8 mouse cellular contexts compared by ENCODE assay signal in genomic region chr5:139797473-139798167, GRCm38 (mm10). TPM values are rescaled to one million over a fixed set of nuclear protein-coding genes. Genes with fewer than 3 reads are reported as not detected.
A peak's percentile ranks its signal among the peaks of the same experiment; 100 is the strongest.
DNase-seq lines count a peak whose midpoint lies in the region; ATAC-seq and TF ChIP-seq lines count a peak whose summit lies in the region.

No protein-coding gene starts in this region.

- 15% methylated on average over 11 of the region's 11 CpGs for whole genome bisulfite sequencing in hindbrain, embryonic 12.5 days
- 18% methylated on average over 10 of the region's 11 CpGs for WGBS in lung, postnatal 0 days

- H3K4me2 ChIP-seq in hindbrain, embryonic 12.5 days (replicated peaks) = peak overlapping the region; percentile 57
- peak overlapping the region; percentile 56 for H3K4me2 ChIP-seq in lung, postnatal 0 days (replicated peaks; ENCODE audit: low read depth, low read length)

- peaks cover 63% of the 10 kb centered on the region for H3K27me3 ChIP-seq in hindbrain, embryonic 12.5 days
- H3K27me3 ChIP-seq in lung, postnatal 0 days (replicated peaks; ENCODE audit: insufficient read depth, low read length) = no peaks in the 10 kb centered on the region

- peak overlapping the region; percentile 56 for H3K9ac ChIP-seq in hindbrain, embryonic 12.5 days
- H3K9ac ChIP-seq in lung, postnatal 0 days (replicated peaks; ENCODE audit: low read depth) = 0 out of 2 replicates have a peak overlapping the region, but pooled peaks have one; percentile 19

- DNase-seq in Muller cell, postnatal 12 days (ENCODE audit: inconsistent ontology term) = peak; percentile 99
- peak; percentile 97 to 98 for DNase-seq in cerebellum, postnatal 10 days
- DNase-seq in frontal cortex, postnatal 14 days (ENCODE audit: low spot score in 2 of 2) = peak; percentile 74 to 81
- peak; percentile 86 to 92 for DNase-seq in layer of hippocampus, postnatal 14 days (ENCODE audit: low spot score in 2 of 2)
- peak; percentile 93 for DNase-seq in lung, postnatal 0 days (ENCODE audit: low spot score)
- DNase-seq in retina, postnatal 7 days (ENCODE audit: low read depth, low spot score) = peak; percentile 77
- DNase-seq in natural killer cell, adult 2 months (ENCODE audit: low spot score in 2 of 2) = no peak

- TF ChIP-seq EP300 in lung, postnatal 0 days (IDR thresholded peaks at IDR 0.05) = peak; percentile 88

- H3K27ac ChIP-seq in hindbrain, embryonic 12.5 days = peak overlapping the region; percentile 95
- H3K27ac ChIP-seq in lung, postnatal 0 days (ENCODE audit: low read length) = peak overlapping the region; percentile 94

- H3K4me1 ChIP-seq in hindbrain, embryonic 12.5 days = peaks cover 55% of the 10 kb centered on the region
- H3K4me1 ChIP-seq in lung, postnatal 0 days (ENCODE audit: insufficient read depth, low read depth, low read length) = peaks cover 44% of the 10 kb centered on the region

- peaks cover 24% of the 10 kb centered on the region for H3K36me3 ChIP-seq in hindbrain, embryonic 12.5 days
- peaks cover 22% of the 10 kb centered on the region; the same call in 1 of the 2 replicates for H3K36me3 ChIP-seq in lung, postnatal 0 days (ENCODE audit: insufficient read depth, low read length)

- no peak for TF ChIP-seq CTCF in lung, postnatal 0 days (IDR thresholded peaks at IDR 0.05)

- peak overlapping the region; percentile 28 for H3K4me3 ChIP-seq in hindbrain, embryonic 12.5 days
- H3K4me3 ChIP-seq in lung, postnatal 0 days (ENCODE audit: low read depth, low read length) = peak overlapping the region; percentile 15; the same call in 1 of the 2 replicates

- peak; percentile 92 for ATAC-seq in hindbrain, embryonic 12.5 days (ENCODE audit: low FRiP score)
- peak; percentile 77 for ATAC-seq in lung, postnatal 0 days

- no peaks in the 10 kb centered on the region for H3K9me3 ChIP-seq in hindbrain, embryonic 12.5 days (replicated peaks)
- no peaks in the 10 kb centered on the region for H3K9me3 ChIP-seq in lung, postnatal 0 days (ENCODE audit: low read length)

RNA-seq across cellular contexts. Expression of gene Mafk, which starts 6.3 kb away (rescaled TPM):
- polyA plus RNA-seq in hindbrain, embryonic 12.5 days (2016; fragmentation: Nextera tagmentation; extraction: Ambion mirVana) = 11.4 and 12.0 TPM in 2 replicates
- total RNA-seq in layer of hippocampus, postnatal 14 days (2021) = 10 to 100 TPM in 1 of 2 experiments, 1 to 10 TPM in 1; 9.4 to 10.4 TPM
- polyA plus RNA-seq in lung, postnatal 0 days (2015; fragmentation: Nextera tagmentation; extraction: Ambion mirVana) = 38.5 and 38.9 TPM in 2 replicates

RNA-seq across cellular contexts. Expression of gene Tmem184a, which starts 22.1 kb away (rescaled TPM):
- polyA plus RNA-seq in hindbrain, embryonic 12.5 days (2016; fragmentation: Nextera tagmentation; extraction: Ambion mirVana) = 0.43 and 1.4 TPM in 2 replicates
- under 1 TPM; 0.48 to 0.57 TPM for total RNA-seq in layer of hippocampus, postnatal 14 days (2021)
- 15.5 and 19.1 TPM in 2 replicates for polyA plus RNA-seq in lung, postnatal 0 days (2015; fragmentation: Nextera tagmentation; extraction: Ambion mirVana)

RNA-seq across cellular contexts. Expression of gene Ints1, which starts 22.1 kb away (rescaled TPM):
- 32.8 and 37.7 TPM in 2 replicates for polyA plus RNA-seq in hindbrain, embryonic 12.5 days (2016; fragmentation: Nextera tagmentation; extraction: Ambion mirVana)
- total RNA-seq in layer of hippocampus, postnatal 14 days (2021) = 10 to 100 TPM; 83.6 to 97.2 TPM
- polyA plus RNA-seq in lung, postnatal 0 days (2015; fragmentation: Nextera tagmentation; extraction: Ambion mirVana) = 8.6 TPM in 2 replicates

RNA-seq across cellular contexts. Expression of gene Gm26938, which starts 28.6 kb away (rescaled TPM):
- not detected in 2 replicates for polyA plus RNA-seq in hindbrain, embryonic 12.5 days (2016; fragmentation: Nextera tagmentation; extraction: Ambion mirVana)
- not detected for total RNA-seq in layer of hippocampus, postnatal 14 days (2021)
- 0.33 TPM in 1 of 2 replicates, not detected in the other for polyA plus RNA-seq in lung, postnatal 0 days (2015; fragmentation: Nextera tagmentation; extraction: Ambion mirVana)

RNA-seq across cellular contexts. Expression of gene Psmg3, which starts 29.1 kb away (rescaled TPM):
- 55.8 and 66.6 TPM in 2 replicates for polyA plus RNA-seq in hindbrain, embryonic 12.5 days (2016; fragmentation: Nextera tagmentation; extraction: Ambion mirVana)
- total RNA-seq in layer of hippocampus, postnatal 14 days (2021) = 10 to 100 TPM; 17.5 to 18.8 TPM
- 41.1 and 45.4 TPM in 2 replicates for polyA plus RNA-seq in lung, postnatal 0 days (2015; fragmentation: Nextera tagmentation; extraction: Ambion mirVana)

Comparison
In these comparisons a context has a peak if more than half of its experiments do, and no peak if none do; other contexts are left out.
1. DNase-seq: peak in Muller cell, postnatal 12 days (single experiment), cerebellum, postnatal 10 days (2 of 2), frontal cortex, postnatal 14 days (2 of 2), layer of hippocampus, postnatal 14 days (2 of 2), lung, postnatal 0 days (single experiment) and retina, postnatal 7 days (single experiment); none in natural killer cell, adult 2 months (0 of 2).